Mouse (Mus musculus) small intestine, adult 2 months (tissue): ENCODE measurements around the gene Sprr2b. TPM values are rescaled to one million over a fixed set of nuclear protein-coding genes. Genes with fewer than 3 reads are reported as not detected.

ENCODE experiments used
- H3K27ac ChIP-seq: fragments of 200-500 bp; 2 replicates; pipeline ENCODE4 v1.5.1; 2012; ENCODE audit warnings: low read depth, low read length, control low read depth, inconsistent platforms; ENCODE audit not compliant: insufficient read depth
- H3K27me3 ChIP-seq: fragments of 200-500 bp; 2 replicates; pipeline ENCODE4 v1.6.1; 2012; ENCODE audit warnings: mild to moderate bottlenecking, moderate library complexity, low read length, inconsistent platforms; ENCODE audit not compliant: control insufficient read depth, insufficient read depth
- H3K36me3 ChIP-seq: fragments of 200-500 bp; 2 replicates; pipeline ENCODE4 v1.6.1; 2012; ENCODE audit warnings: mild to moderate bottlenecking, low read length, control low read depth, inconsistent platforms; ENCODE audit not compliant: control insufficient read depth, insufficient read depth
- H3K4me1 ChIP-seq: fragments of 200-500 bp; 2 replicates; pipeline ENCODE4 v1.6.1; 2012; ENCODE audit warnings: low read length, inconsistent platforms, mixed read lengths; ENCODE audit not compliant: control insufficient read depth, insufficient read depth, insufficient read length
- H3K4me3 ChIP-seq: fragments of 200-500 bp; 2 replicates; pipeline ENCODE4 v1.5.1; 2012; ENCODE audit warnings: low read depth, mild to moderate bottlenecking, control low read depth, inconsistent platforms, low read length, moderate library complexity
- CTCF ChIP-seq: fragments of 200-500 bp; IDR thresholded peaks from 2 replicates; pipeline ENCODE4 v1.5.1; 2012; ENCODE audit warnings: low read depth, mild to moderate bottlenecking, control low read depth, inconsistent platforms, low read length, moderate library complexity, mixed read lengths; ENCODE audit not compliant: insufficient replicate concordance, insufficient read length; ENCODE audit errors: extremely low read depth
- POLR2A ChIP-seq: fragments of 200-500 bp; IDR thresholded peaks from 2 replicates; pipeline ENCODE4 v1.6.1; 2012; ENCODE audit warnings: low read depth, mild to moderate bottlenecking, control low read depth, inconsistent platforms, low read length, moderate library complexity
- WGBS: fragments of 180-500 bp; shearing (Covaris S2); methylation state at CpG from one replicate; pipeline ENCODE4 v1.1.7; 2018; 5-methylcytosine and 5-hydroxymethylcytosine counted together
- polyA plus RNA-seq: library from polyadenylated mRNA; depleted of rRNA; stranded (reverse); fragments of >200 nt; gene quantifications from 2 replicates; pipeline ENCODE4 v1.2.3, GENCODE M21; 2012; rRNA removed

The Sprr2b gene
- polyA plus RNA-seq, 1 experiment: not detected

DNA sequence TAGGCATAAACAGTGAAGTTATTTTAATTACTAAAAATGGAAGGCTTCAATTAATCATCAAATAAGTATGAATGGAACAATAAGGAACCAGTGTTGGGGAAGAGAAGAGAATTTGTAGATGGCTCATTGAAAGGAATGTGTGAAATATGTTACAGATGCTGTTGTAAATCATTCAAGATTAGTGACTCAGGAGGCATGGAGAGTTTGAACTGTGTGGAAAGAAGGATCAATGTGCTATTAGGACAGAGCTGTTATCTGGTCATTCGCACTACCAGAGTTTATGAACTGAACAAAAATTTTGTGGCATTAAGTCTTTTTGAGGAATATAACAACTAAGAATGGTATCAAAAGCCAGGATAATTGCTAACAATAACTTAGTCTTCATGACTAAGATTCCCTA lies 9.0 kb upstream of the Sprr2b start:
- Histone ChIP-seq H3K4me3 (no peak overlapping the region), H3K27me3 (no peaks in the 10 kb centered on the region), H3K4me1 (no peaks in the 10 kb centered on the region), H3K36me3 (no peaks in the 10 kb centered on the region), H3K27ac (no peak overlapping the region)
- TF ChIP-seq POLR2A (no peak), CTCF (no peak)
- WGBS: 84% methylated on average over 1 of the region's 1 CpGs

DNA sequence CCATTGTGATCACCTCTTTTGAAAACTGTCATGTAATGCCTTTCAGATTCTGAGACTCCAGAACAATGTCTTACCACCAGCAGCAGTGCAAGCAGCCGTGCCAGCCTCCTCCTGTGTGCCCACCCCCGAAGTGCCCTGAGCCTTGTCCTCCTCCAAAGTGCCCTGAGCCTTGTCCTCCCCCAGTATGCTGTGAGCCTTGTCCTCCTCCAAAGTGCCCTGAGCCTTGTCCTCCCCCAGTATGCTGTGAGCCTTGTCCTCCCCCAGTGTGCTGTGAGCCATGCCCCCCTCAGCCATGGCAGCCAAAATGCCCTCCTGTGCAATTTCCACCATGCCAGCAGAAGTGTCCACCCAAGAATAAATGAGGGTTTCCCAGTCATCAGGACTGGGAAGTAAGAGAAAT lies 964 bp downstream of the Sprr2b start:
- Histone ChIP-seq H3K36me3 (no peaks in the 10 kb centered on the region), H3K27me3 (no peaks in the 10 kb centered on the region), H3K4me1 (no peaks in the 10 kb centered on the region), H3K4me3 (no peak overlapping the region), H3K27ac (no peak overlapping the region)
- WGBS: 74% methylated on average over 2 of the region's 2 CpGs
- TF ChIP-seq POLR2A (no peak), CTCF (no peak)

DNA sequence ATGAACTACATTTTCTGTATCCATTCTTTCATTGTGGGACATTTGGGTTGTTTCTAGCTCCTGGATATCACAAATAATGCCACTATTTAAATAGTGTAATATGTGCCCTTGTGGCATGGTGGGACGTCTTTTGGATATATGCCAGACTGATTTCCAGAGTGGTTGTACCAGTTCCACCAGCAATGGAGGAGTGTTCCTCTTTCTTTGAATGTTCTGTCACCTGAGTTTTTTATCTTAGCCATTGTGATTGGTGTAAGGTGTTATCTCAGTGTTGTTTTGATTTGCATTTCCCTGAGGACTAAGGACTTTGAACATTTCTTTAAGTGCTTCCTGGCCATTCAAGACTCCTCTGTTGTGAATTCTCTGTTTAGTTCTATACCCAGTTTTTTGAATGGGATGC lies 19.9 kb downstream of the Sprr2b start:
- Histone ChIP-seq H3K4me1 (no peaks in the 10 kb centered on the region), H3K27me3 (no peaks in the 10 kb centered on the region), H3K4me3 (no peak overlapping the region), H3K36me3 (no peaks in the 10 kb centered on the region), H3K27ac (no peak overlapping the region)
- no peak for TF ChIP-seq POLR2A
- TF ChIP-seq CTCF: no peak
- WGBS: 17% methylated on average over 1 of the region's 1 CpGs

DNA sequence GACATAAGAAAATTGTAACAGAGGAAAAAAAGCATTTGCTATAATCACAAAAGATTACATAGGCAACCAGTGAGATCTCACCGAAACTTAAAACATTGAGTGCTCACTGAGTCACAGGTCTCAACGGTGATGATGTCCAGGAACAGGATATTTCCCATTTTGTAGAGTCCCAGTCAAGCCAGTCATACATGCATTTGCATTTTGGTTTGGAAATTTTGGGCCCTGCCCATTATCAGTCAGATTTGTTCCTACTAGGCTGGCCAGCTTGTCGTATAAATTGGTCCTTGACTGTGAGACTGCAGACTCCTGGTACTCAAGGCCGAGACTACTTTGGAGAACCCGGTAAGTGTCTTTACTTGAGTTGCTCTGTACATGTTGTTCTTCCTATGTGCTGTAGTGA lies 22.4 kb downstream of the Sprr2b start, which contains the start of gene Sprr2d:
TSS of gene Sprr2d (plus strand) at position 301 of the 400 bp plus-strand sequence.
- TF ChIP-seq CTCF (no peak), POLR2A (no peak)
- Histone ChIP-seq H3K4me3 (no peak within 1 kb of the TSS), H3K36me3 (no peaks in the 10 kb centered on the region), H3K27ac (no peak within 1 kb of the TSS), H3K27me3 (no peaks in the 10 kb centered on the region), H3K4me1 (no peaks in the 10 kb centered on the region)
- 93% methylated on average over 5 of the region's 5 CpGs for WGBS

DNA sequence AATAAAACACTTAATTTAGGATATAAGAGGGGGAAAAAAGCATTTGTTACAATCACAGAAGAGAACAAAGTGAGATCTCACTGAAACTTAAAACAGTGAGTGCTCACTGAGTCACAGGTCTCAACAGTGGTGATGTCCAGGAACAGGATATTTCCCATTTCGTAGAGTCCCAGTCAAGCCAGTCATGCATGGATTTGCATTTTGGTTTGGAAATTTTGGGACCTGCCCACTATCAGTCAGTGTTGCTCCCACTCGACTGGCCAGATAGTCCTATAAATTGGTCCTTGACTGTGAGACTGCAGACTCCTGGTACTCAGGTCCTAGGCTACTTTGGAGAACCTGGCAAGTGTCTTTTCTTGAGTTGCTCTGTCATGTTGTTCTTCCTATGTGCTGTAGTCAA lies 35.4 kb downstream of the Sprr2b start, which contains the start of gene Sprr2e:
TSS of gene Sprr2e (plus strand) at position 301 of the 400 bp plus-strand sequence.
- Histone ChIP-seq H3K27me3 (no peaks in the 10 kb centered on the region), H3K4me1 (no peaks in the 10 kb centered on the region), H3K27ac (no peak within 1 kb of the TSS), H3K36me3 (no peaks in the 10 kb centered on the region), H3K4me3 (no peak within 1 kb of the TSS)
- 82% methylated on average over 2 of the region's 2 CpGs for WGBS
- TF ChIP-seq POLR2A: no peak
- no peak for TF ChIP-seq CTCF

DNA sequence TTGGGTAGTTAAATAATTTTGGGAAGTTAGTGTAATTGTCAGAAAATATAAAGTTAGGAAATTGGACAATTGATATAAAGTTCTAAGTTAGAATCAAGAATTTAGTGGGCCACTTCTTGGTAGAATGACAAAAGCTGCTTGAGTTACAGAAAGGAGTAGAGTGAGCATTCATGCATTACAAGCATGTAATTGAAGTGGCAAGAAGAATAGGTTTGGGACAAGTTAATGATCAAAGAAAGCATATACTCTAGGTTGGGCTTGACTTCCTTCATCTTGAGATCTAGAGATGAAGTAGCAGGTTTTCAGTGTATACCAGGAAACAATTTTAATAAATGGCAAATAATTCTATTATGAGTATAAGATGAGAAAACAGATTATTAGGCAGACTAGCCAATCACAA lies 45.2 kb downstream of the Sprr2b start:
- Histone ChIP-seq H3K36me3 (no peaks in the 10 kb centered on the region), H3K27me3 (no peaks in the 10 kb centered on the region), H3K27ac (no peak overlapping the region), H3K4me3 (no peak overlapping the region), H3K4me1 (no peaks in the 10 kb centered on the region)
- TF ChIP-seq POLR2A (no peak), CTCF (no peak)

DNA sequence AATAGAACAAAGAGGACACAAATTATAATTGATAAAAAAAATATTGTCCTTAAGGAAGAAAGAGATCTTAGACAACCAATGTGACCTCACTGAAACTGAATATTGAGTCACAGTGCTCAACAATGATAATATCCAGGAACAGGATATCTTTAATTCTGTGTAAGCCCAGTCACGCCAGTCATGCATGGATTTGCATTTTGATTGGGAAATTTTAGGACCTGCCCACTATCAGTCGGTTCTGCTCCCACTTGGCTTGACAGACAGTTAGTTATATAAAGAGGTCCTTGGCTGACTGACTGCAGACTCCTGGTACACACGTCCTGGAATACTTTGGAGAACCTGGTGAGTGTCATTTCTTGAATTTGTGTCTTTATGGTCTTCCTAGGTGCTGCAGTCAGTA lies 48.5 kb downstream of the Sprr2b start, which contains the start of gene Sprr2f:
TSS of gene Sprr2f (plus strand) at position 301 of the 400 bp plus-strand sequence.
- no peaks in the 10 kb centered on the region for H3K27me3 ChIP-seq
- 58% methylated on average over 3 of the region's 3 CpGs for WGBS

More for the DNA sequence above, 48.5 kb downstream of the Sprr2b start, which contains the start of gene Sprr2f:
- TF ChIP-seq POLR2A (no peak), CTCF (no peak)
- H3K4me1 ChIP-seq: no peaks in the 10 kb centered on the region
- H3K4me3 ChIP-seq: no peak within 1 kb of the TSS
- H3K36me3 ChIP-seq: no peaks in the 10 kb centered on the region
- H3K27ac ChIP-seq: no peak within 1 kb of the TSS

Other genes starting within 250 kb of the Sprr2b start
- gene Lor, start 233.5 kb upstream of the Sprr2b start, polyA plus RNA-seq: 0.11 and 0.63 TPM in 2 replicates
- 0.10 TPM in 1 of 2 replicates, not detected in the other for gene Prr9, start 192.7 kb upstream of the Sprr2b start, polyA plus RNA-seq
- not detected in 2 replicates for gene Lelp1, start 173.9 kb upstream of the Sprr2b start, polyA plus RNA-seq
- gene Sprr2a1, start 100.8 kb upstream of the Sprr2b start, polyA plus RNA-seq: 62.1 and 77.3 TPM in 2 replicates
- gene Sprr2a2, start 100.7 kb upstream of the Sprr2b start, polyA plus RNA-seq: 35,085 and 54,275 TPM in 2 replicates
- 208 and 247 TPM in 2 replicates for gene Sprr2a3, start 31.2 kb upstream of the Sprr2b start, polyA plus RNA-seq
- gene Sprr2d, start 22.5 kb downstream of the Sprr2b start, polyA plus RNA-seq: not detected in 2 replicates
- gene Sprr2e, start 35.5 kb downstream of the Sprr2b start, polyA plus RNA-seq: not detected in 2 replicates
- gene Sprr2f, start 48.6 kb downstream of the Sprr2b start, polyA plus RNA-seq: not detected in 2 replicates
- not detected in 2 replicates for gene Sprr2h, start 69.1 kb downstream of the Sprr2b start, polyA plus RNA-seq
- not detected in 2 replicates for gene Sprr2i, start 91.4 kb downstream of the Sprr2b start, polyA plus RNA-seq
- not detected in 2 replicates for gene Sprr2j-ps, start 101.5 kb downstream of the Sprr2b start, polyA plus RNA-seq
- gene Gm9774, start 112.8 kb downstream of the Sprr2b start, polyA plus RNA-seq: 3.7 and 8.0 TPM in 2 replicates
- gene Sprr2k, start 116.0 kb downstream of the Sprr2b start, polyA plus RNA-seq: not detected in 2 replicates
- gene Sprr1b, start 122.2 kb downstream of the Sprr2b start, polyA plus RNA-seq: not detected in 2 replicates
- gene Sprr3, start 142.1 kb downstream of the Sprr2b start, polyA plus RNA-seq: 0.19 TPM in 1 of 2 replicates, not detected in the other
- gene Sprr1a, start 169.3 kb downstream of the Sprr2b start, polyA plus RNA-seq: 43.3 and 86.0 TPM in 2 replicates
- gene Sprr4, start 183.9 kb downstream of the Sprr2b start, polyA plus RNA-seq: not detected in 2 replicates
- not detected in 2 replicates for gene 2310046K23Rik, start 217.9 kb downstream of the Sprr2b start, polyA plus RNA-seq